Mouse (Mus musculus) ES-E14 (cell line): ENCODE results near the gene Vmn1r128.
"Not testable (repeated sequence)": the region's sequence is repeated elsewhere in the genome, so short reads cannot be mapped to it uniquely, and the experiment has no call there.

Experiments used
- CHD2 ChIP-seq: IDR thresholded peaks from 2 replicates; pipeline ENCODE4 v1.6.1; 2014; ENCODE audit warnings: mild to moderate bottlenecking, low read depth, low read length, inconsistent platforms
- HCFC1 ChIP-seq: IDR thresholded peaks from 2 replicates; pipeline ENCODE4 v1.6.1; 2012; ENCODE audit warnings: low read length, inconsistent platforms, borderline replicate concordance; ENCODE audit not compliant: insufficient read depth
- ZC3H11A ChIP-seq: IDR thresholded peaks from 2 replicates; pipeline ENCODE4 v1.6.1; 2012; ENCODE audit warnings: low read depth, mild to moderate bottlenecking, inconsistent platforms, low read length, borderline replicate concordance

GRCm38 (mm10) chr7:21319761-21320160 is 29.4 kb upstream of the Vmn1r128 start, which contains the start of gene Vmn1r127:
- not testable (repeated sequence) for TF ChIP-seq ZC3H11A, CHD2, HCFC1
